Mouse (Mus musculus): Measurements from ENCODE around the gene Ubald2.

DNA sequence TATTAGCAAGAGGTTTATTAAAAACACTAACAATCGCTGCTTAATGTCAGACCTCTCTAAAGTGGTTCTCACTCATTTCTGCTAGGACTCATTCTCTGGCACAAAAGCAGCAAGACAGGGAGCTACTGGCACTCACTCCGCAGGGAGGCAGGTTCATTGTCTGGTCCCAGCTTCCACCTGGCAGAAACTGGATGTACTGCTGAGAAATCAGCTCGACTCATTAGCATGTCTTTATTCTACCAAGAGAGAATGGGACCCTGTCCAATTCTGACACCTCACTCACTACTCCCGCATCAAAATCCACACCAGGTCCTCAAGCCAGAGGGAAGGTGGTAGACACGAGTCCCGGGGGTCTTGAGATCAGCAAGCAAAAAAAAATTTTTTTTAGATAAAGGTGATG lies 22.3 kb upstream of the Ubald2 start:
- TF ChIP-seq CTCF (IDR thresholded peaks at IDR 0.05; ENCODE audit: insufficient read depth, low read length) (no peak), POLR2A (IDR thresholded peaks at IDR 0.05; ENCODE audit: borderline replicate concordance, extremely low read depth, low read depth, low read length) (no peak)

All from lung, adult 2 months (tissue).